Comparison of ENCODE assay signal across 10 mouse cellular contexts in genomic region chr11:78534516-78534915, GRCm38 (mm10). TPM values are rescaled to one million over a fixed set of nuclear protein-coding genes. Genes with fewer than 3 reads are reported as not detected.
DNase-seq lines count a peak whose midpoint lies in the region; ATAC-seq and TF ChIP-seq lines count a peak whose summit lies in the region.
"Had no signal": no experiment of that assay in that cellular context is flagged by ENCODE, and none has a peak within 500 bp of the region (broad histone marks: within the 10 kb centered on the region; RNA-seq: fewer than 3 reads in every experiment).

No protein-coding gene starts in this region.

- intact Hi-C loops in gastrocnemius, adult 2 months (cut with DNase I) = loop anchor here (2.0 kb wide), 1 partner anchor 22 kb away; the partner anchor contains the start of genes Poldip2 and Tmem199
- intact Hi-C loops in gastrocnemius, postnatal 14 days (cut with DNase I; ENCODE audit: low total_unique reads) = no loop called here

- no peak for TF ChIP-seq EP300 in liver, postnatal 0 days (IDR thresholded peaks at IDR 0.05; ENCODE audit: low read depth)

- H3K27me3 ChIP-seq in heart, embryonic 16.5 days (ENCODE audit: control insufficient read depth, insufficient read depth, low read length) = no peaks in the 10 kb centered on the region
- no peaks in the 10 kb centered on the region for H3K27me3 ChIP-seq in liver, postnatal 0 days (ENCODE audit: insufficient read depth, low read length)

- DNase-seq in gastrocnemius, adult 2 months = no peak
- DNase-seq in gastrocnemius, postnatal 14 days = no peak
- DNase-seq in A20 (ENCODE audit: low read depth, low spot score) = peak; percentile 29
- DNase-seq in liver, postnatal 0 days = no peak
- DNase-seq in gastrocnemius, adult 8-10 months (ENCODE audit: low spot score in 2 of 2) = no peak
- DNase-seq in right cerebral cortex, postnatal 25 days = no peak
- DNase-seq: adrenal gland, postnatal 10 days; thymus, postnatal 25 days had no signal

- peak overlapping the region; percentile 98 for H3K4me3 ChIP-seq in gastrocnemius, adult 2 months
- H3K4me3 ChIP-seq in heart, embryonic 16.5 days (ENCODE audit: low read length) = peak overlapping the region; percentile 80
- H3K4me3 ChIP-seq in liver, postnatal 0 days (ENCODE audit: low read depth, low read length) = no peak overlapping the region

- H3K9me3 ChIP-seq in heart, embryonic 16.5 days (replicated peaks; ENCODE audit: control insufficient read depth, low read length) = no peaks in the 10 kb centered on the region
- no peaks in the 10 kb centered on the region for H3K9me3 ChIP-seq in liver, postnatal 0 days (ENCODE audit: low read length)

- peak; percentile 11; the same call in 1 of the 2 replicates for TF ChIP-seq CTCF in gastrocnemius, adult 2 months (IDR thresholded peaks at IDR 0.05)
- peak; percentile 24; the same call in 1 of the 2 replicates for TF ChIP-seq CTCF in liver, postnatal 0 days (IDR thresholded peaks at IDR 0.05; ENCODE audit: low read depth)

- H3K36me3 ChIP-seq in heart, embryonic 16.5 days (ENCODE audit: control insufficient read depth, insufficient read depth) = peaks cover 16% of the 10 kb centered on the region
- peaks cover 13% of the 10 kb centered on the region for H3K36me3 ChIP-seq in liver, postnatal 0 days (replicated peaks; ENCODE audit: insufficient read depth, low read length)

- H3K4me2 ChIP-seq in heart, embryonic 16.5 days (ENCODE audit: low read depth, low read length) = peak overlapping the region; percentile 82
- H3K4me2 ChIP-seq in liver, postnatal 0 days (ENCODE audit: low read depth, low read length) = peak overlapping the region; percentile 93; the same call in 1 of the 2 replicates

- H3K4me1 ChIP-seq in heart, embryonic 16.5 days (ENCODE audit: control insufficient read depth, insufficient read depth, low read length) = peaks cover 20% of the 10 kb centered on the region
- H3K4me1 ChIP-seq in liver, postnatal 0 days (ENCODE audit: insufficient read depth) = peaks cover 25% of the 10 kb centered on the region

- no peak for ATAC-seq in heart, embryonic 16.5 days (replicated peaks; ENCODE audit: extremely low read depth, insufficient read depth, low FRiP score)
- ATAC-seq in liver, postnatal 0 days = no peak
- no peak for ATAC-seq in erythroblast, adult 5-6 weeks (replicated peaks; ENCODE audit: low FRiP score, poor library complexity, severe bottlenecking)

- 77% methylated on average over 4 of the region's 4 CpGs for WGBS in heart, embryonic 16.5 days
- 74% methylated on average over 4 of the region's 4 CpGs for whole genome bisulfite sequencing in liver, postnatal 0 days (ENCODE audit: insufficient replicate concordance)

- H3K27ac ChIP-seq in gastrocnemius, adult 2 months = peak overlapping the region; percentile 97
- H3K27ac ChIP-seq in heart, embryonic 16.5 days (ENCODE audit: low read length) = peak overlapping the region; percentile 94
- H3K27ac ChIP-seq in liver, postnatal 0 days (ENCODE audit: low read depth) = no peak overlapping the region

- no peak overlapping the region for H3K9ac ChIP-seq in heart, embryonic 16.5 days (ENCODE audit: low read length)
- H3K9ac ChIP-seq in liver, postnatal 0 days (replicated peaks) = no peak overlapping the region

RNA-seq across cellular contexts. Expression of gene Tnfaip1, which starts 1.6 kb away (rescaled TPM):
- 10 to 100 TPM; 45.7 to 49.8 TPM for total RNA-seq in gastrocnemius, adult 2 months (2021)
- 10 to 100 TPM; 33.7 to 36.5 TPM for total RNA-seq in gastrocnemius, postnatal 14 days (2021)
- 70.5 and 78.4 TPM in 2 replicates for polyA plus RNA-seq in heart, embryonic 16.5 days (2015; fragmentation: Nextera tagmentation; extraction: Ambion mirVana)
- polyA plus RNA-seq in liver, postnatal 0 days (2015; fragmentation: Nextera tagmentation; extraction: Ambion mirVana) = 12.9 and 13.1 TPM in 2 replicates
- 0.58 and 2.1 TPM in 2 replicates for total RNA-seq in erythroblast, adult 5-6 weeks (2015; ENCODE audit: low replicate concordance)
- 0.60 and 1.5 TPM in 2 replicates for total RNA-seq in erythroblast, adult 5-6 weeks (2017; ENCODE audit: low replicate concordance)
- 10 to 100 TPM; 44.2 to 54.5 (median 48.9) TPM for total RNA-seq in gastrocnemius, adult 8-10 months (2022)

RNA-seq across cellular contexts. Expression of gene Ift20, which starts 1.6 kb away (rescaled TPM):
- total RNA-seq in gastrocnemius, adult 2 months (2021) = 10 to 100 TPM; 17.8 to 21.6 TPM
- total RNA-seq in gastrocnemius, postnatal 14 days (2021) = 10 to 100 TPM; 18.0 to 25.1 TPM
- 98.4 and 109 TPM in 2 replicates for polyA plus RNA-seq in heart, embryonic 16.5 days (2015; fragmentation: Nextera tagmentation; extraction: Ambion mirVana)
- polyA plus RNA-seq in liver, postnatal 0 days (2015; fragmentation: Nextera tagmentation; extraction: Ambion mirVana) = 82.3 and 85.1 TPM in 2 replicates
- 31.5 and 42.0 TPM in 2 replicates for total RNA-seq in erythroblast, adult 5-6 weeks (2015; ENCODE audit: low replicate concordance)
- total RNA-seq in erythroblast, adult 5-6 weeks (2017; ENCODE audit: low replicate concordance) = 49.2 and 62.7 TPM in 2 replicates
- 10 to 100 TPM; 12.7 to 21.1 (median 17.3) TPM for total RNA-seq in gastrocnemius, adult 8-10 months (2022)

RNA-seq across cellular contexts. Expression of gene Tmem97, which starts 16.1 kb away (rescaled TPM):
- total RNA-seq in gastrocnemius, adult 2 months (2021) = 1 to 10 TPM; 2.3 to 2.5 TPM
- 1 to 10 TPM; 5.4 to 9.7 TPM for total RNA-seq in gastrocnemius, postnatal 14 days (2021)
- polyA plus RNA-seq in heart, embryonic 16.5 days (2015; fragmentation: Nextera tagmentation; extraction: Ambion mirVana) = 46.8 and 48.1 TPM in 2 replicates
- polyA plus RNA-seq in liver, postnatal 0 days (2015; fragmentation: Nextera tagmentation; extraction: Ambion mirVana) = 79.2 and 81.5 TPM in 2 replicates
- 15.0 and 15.9 TPM in 2 replicates for total RNA-seq in erythroblast, adult 5-6 weeks (2015; ENCODE audit: low replicate concordance)
- 3.5 and 7.2 TPM in 2 replicates for total RNA-seq in erythroblast, adult 5-6 weeks (2017; ENCODE audit: low replicate concordance)
- total RNA-seq in gastrocnemius, adult 8-10 months (2022) = 1 to 10 TPM; 1.2 to 1.6 (median 1.5) TPM

RNA-seq across cellular contexts. Expression of gene Poldip2, which starts 22.5 kb away (rescaled TPM):
- total RNA-seq in gastrocnemius, adult 2 months (2021) = 100 to 1,000 TPM in 1 of 2 experiments, 10 to 100 TPM in 1; 98.0 to 113 TPM
- total RNA-seq in gastrocnemius, postnatal 14 days (2021) = 100 to 1,000 TPM; 102 to 113 TPM
- 186 and 187 TPM in 2 replicates for polyA plus RNA-seq in heart, embryonic 16.5 days (2015; fragmentation: Nextera tagmentation; extraction: Ambion mirVana)
- 94.2 and 96.6 TPM in 2 replicates for polyA plus RNA-seq in liver, postnatal 0 days (2015; fragmentation: Nextera tagmentation; extraction: Ambion mirVana)
- total RNA-seq in erythroblast, adult 5-6 weeks (2015; ENCODE audit: low replicate concordance) = 6.9 and 17.5 TPM in 2 replicates
- total RNA-seq in erythroblast, adult 5-6 weeks (2017; ENCODE audit: low replicate concordance) = 7.8 and 13.4 TPM in 2 replicates
- 100 to 1,000 TPM in 1 of 4 experiments, 10 to 100 TPM in 3; 95.0 to 105 (median 98.5) TPM for total RNA-seq in gastrocnemius, adult 8-10 months (2022)

RNA-seq across cellular contexts. Expression of gene Tmem199, which starts 22.5 kb away (rescaled TPM):
- total RNA-seq in gastrocnemius, adult 2 months (2021) = 10 to 100 TPM; 11.9 to 13.0 TPM
- 10 to 100 TPM; 13.4 to 15.0 TPM for total RNA-seq in gastrocnemius, postnatal 14 days (2021)
- 40.3 and 43.9 TPM in 2 replicates for polyA plus RNA-seq in heart, embryonic 16.5 days (2015; fragmentation: Nextera tagmentation; extraction: Ambion mirVana)
- 21.1 TPM in 2 replicates for polyA plus RNA-seq in liver, postnatal 0 days (2015; fragmentation: Nextera tagmentation; extraction: Ambion mirVana)
- 3.8 and 13.8 TPM in 2 replicates for total RNA-seq in erythroblast, adult 5-6 weeks (2015; ENCODE audit: low replicate concordance)
- 4.0 and 5.3 TPM in 2 replicates for total RNA-seq in erythroblast, adult 5-6 weeks (2017; ENCODE audit: low replicate concordance)
- 10 to 100 TPM; 11.0 to 16.0 (median 14.4) TPM for total RNA-seq in gastrocnemius, adult 8-10 months (2022)

Comparison
In these comparisons a context has a peak if more than half of its experiments do, and no peak if none do; other contexts are left out.
1. RNA of gene Tnfaip1, which starts 1.6 kb away (total RNA-seq): 44.2 to 54.5 TPM in gastrocnemius, adult 8-10 months, 45.7 to 49.8 TPM in gastrocnemius, adult 2 months and 33.7 to 36.5 TPM in gastrocnemius, postnatal 14 days; 0.58 to 2.1 TPM in erythroblast, adult 5-6 weeks; every median in the first group is over 10 times any median in the second.